Mouse (Mus musculus) right cerebral cortex, postnatal 14 days (tissue): ENCODE measurements around the gene Gpr132.
A peak's percentile ranks its signal among the peaks of the same experiment; 100 is the strongest.
"Not testable (repeated sequence)": the region's sequence is repeated elsewhere in the genome, so short reads cannot be mapped to it uniquely, and the experiment has no call there.

Source experiments
- DNase-seq: peaks from one replicate; pipeline ENCODE4 v3.0.0; 2022

Gene Gpr132

DNA sequence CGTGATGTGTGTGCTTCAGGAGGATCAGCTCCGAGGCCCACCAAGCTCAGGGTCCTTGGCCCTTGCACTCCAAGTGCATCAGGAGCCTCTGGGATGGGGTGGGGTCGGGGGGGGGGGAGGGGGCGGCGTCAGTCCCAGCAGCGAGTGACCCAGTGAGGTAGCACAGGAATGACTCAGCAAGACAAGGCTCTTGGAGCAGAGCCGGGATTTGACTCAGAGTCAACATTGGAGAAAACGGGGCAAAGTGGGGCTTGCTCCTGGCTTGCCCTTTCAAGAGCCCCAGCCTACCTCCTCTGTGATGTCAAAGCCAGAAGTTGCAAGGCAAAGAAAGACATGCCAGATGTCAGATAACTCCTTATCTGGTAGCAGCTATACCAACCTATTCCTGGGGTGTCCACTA is 16.9 kb downstream of the Gpr132 start:
- DNase-seq, result no peak

DNA sequence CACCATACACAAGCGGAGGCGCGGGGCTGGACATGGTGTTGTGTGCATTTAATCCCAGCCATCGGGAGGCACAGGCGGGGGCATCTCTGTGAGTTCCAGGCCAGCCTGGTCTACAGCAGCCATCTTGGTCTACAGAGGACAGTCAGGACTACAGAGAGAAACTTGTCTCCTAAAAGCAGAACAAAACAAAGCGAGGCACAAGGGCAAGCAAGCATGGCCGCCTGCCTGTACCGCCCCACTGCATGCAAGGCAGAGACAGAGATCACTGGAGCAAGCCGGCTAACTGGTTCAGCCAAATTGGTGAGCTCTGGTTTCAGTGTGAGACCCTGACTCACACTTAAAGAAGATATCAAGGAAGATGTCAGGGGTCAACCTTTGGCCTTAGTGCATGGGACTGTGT is 17.7 kb downstream of the Gpr132 start:
- no peak for DNase-seq

- DNase-seq, result no peak
Observed at GRCm38 (mm10) chr12:112849235-112850022, 18.6 kb downstream of the Gpr132 start.

GRCm38 (mm10) chr12:112847880-112848279 is 20.1 kb downstream of the Gpr132 start:
- DNase-seq, result no peak

DNA sequence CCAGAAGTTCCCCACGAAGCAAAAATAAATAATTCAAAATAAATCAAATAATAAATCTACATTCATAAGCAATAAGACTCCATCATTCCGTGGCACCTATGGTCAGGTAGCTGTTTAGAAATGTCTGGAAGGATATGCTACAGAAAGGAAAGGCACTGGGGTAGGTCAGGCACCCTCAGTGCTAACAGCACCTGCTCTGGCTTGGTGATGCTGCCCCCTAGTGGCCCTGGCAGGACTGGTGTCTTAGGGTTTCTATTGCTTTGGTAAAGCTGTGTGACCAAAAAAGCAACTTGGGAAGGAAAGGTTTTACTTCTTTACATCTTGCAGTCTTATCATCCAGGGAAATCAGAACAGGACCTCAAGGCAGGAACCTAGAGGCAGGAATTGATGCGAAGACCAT is 24.2 kb downstream of the Gpr132 start:
- peak; percentile 85 for DNase-seq

DNA sequence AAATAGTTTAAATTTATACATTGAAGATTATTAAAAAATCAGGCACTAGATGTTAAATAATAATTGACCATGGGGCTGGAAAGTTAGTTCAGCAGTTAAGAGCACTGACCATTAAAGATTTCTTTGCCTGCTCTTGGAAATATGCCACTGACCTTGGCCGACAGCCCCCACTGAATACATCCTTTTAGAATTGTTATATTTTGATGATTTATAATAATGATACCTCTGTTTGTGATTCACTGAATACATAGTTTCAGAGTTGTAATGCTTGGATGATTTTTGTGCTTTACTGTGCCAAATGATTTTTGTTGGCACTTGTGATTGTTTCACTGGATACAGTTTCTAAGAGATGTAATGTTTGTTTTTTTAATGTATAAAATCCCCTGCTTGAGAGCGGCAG is 25.9 kb downstream of the Gpr132 start:
- not testable (repeated sequence) for DNase-seq

- not testable (repeated sequence) for DNase-seq
Observed at GRCm38 (mm10) chr12:112841338-112841892, 26.6 kb downstream of the Gpr132 start.

GRCm38 (mm10) chr12:112840209-112841086 is 27.6 kb downstream of the Gpr132 start:
- DNase-seq, result no peak

DNA sequence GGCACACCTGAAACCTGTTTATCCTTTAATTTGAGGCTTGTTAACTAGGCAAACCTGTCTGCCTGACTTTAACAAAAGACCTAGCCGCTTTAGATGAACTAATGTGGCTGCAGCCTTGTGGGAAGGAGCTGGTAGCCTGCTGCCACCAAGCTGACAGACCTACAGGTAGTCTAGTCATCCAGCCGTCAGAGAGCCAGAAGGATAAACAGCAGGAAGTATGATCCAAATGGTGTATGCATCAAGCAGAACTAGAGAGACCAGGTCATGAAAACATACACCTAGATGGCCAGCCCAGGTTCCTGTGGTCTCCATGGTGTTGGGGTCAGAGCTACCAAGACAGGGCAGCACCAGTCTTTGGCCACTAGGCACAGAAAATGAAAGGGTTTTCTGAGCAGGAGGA is 33.0 kb downstream of the Gpr132 start:
- DNase-seq, result no peak

DNA sequence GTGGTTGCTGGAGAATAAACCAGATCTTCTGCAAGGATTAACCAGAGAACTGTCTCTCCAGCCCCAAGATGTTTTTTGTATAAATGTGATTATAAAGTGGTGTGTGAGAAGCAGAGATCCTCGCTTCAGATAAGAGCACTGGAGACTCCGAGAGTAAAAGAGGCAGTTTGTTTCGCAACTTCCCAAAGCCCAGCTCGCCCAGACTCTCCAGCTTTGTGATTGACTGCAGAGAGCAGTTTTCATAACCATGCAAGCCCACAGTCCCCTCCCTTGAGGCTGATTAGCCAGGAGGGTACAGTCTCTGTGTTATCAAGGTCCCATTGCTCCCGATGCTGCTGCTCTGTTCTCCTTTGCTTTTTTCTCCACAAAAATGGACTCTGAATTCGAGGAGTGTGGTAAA is 34.5 kb downstream of the Gpr132 start:
- DNase-seq, result no peak

GRCm38 (mm10) chr12:112832411-112832810 is 35.6 kb downstream of the Gpr132 start:
- DNase-seq, result no peak

DNA sequence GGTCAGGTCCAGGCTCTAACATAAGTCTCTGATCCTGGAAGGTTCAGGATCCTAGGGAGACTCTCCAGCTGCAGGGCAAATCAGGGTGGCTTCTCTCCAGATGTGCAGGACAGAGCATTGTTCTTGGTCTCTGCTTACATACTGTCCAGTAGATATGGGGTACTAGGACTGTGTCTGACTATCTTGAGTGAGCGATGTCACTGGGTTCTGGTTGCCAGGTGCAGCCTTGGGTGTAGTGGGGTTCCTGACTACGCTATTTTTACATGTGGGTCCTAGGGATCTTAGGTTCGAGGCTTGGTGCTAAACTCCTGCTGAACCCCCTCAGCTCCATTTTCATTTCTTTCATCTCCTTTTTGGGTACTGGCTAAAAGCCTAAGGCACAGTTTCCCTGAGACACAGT is 37.5 kb downstream of the Gpr132 start:
- DNase-seq, result no peak

DNA sequence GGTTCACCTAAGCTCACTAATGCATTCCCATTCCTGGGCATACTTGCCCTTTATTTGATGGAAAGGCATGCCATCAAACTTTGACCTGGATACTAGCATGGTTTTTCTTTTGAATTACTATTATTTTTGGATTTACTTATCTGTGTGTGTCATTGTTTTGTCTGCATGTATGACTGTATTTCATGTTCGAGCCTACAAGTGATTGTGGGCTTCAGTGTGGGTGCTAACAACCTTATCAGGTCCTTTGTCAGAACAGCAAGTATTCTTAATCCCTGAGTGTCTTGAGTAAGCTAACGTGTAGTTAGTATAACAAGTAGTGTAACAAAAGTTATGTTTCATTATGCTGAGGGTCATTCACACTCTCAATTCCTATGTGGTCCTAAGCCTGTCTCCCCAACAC is 37.9 kb downstream of the Gpr132 start:
- DNase-seq, result no peak

- peak; percentile 99 for DNase-seq
Observed at GRCm38 (mm10) chr12:112829244-112829864, 38.7 kb downstream of the Gpr132 start, which contains the start of gene Cdca4. Cdca4 (minus strand) TSS chr12:112829423.

DNA sequence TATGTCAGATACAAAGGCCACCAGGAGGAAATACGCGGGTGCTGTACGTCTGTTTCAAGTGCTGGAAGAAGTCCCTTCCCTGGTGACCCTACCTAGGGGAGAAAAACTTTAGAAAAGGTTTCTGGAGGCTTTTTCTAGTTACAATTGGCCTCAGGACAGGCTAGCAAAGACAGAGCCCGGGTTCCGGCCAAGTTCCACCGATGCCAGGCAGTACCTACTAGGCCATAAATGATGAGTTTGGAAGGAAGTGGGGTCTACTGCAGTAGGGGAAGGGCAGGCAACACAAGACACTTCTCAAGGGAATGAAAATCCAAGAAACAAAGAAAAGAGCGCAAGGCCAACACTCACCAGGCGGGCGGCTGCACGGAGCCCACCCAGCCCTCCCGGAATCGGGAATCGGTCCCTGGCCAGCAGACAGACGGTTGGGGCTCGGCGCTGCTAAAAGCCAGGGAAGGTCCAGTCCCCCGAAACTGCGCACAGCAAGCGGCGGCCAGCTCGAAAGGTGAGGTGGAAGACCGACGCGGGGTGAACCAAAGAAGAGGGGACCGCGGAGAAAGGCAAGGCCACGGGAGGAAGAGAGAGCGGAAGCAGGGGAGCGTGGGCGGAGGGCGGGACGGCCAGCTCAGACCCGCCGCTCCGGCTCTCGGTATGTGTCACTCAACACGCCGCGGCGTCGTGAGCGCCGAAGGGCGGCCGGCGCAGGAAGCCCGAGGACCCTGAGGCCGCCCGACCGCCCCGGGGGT is 39.4 kb downstream of the Gpr132 start:
- DNase-seq, result peak; percentile 74

- DNase-seq, result no peak
Observed at GRCm38 (mm10) chr12:112825901-112826300, 42.1 kb downstream of the Gpr132 start.

- no peak for DNase-seq
Observed at GRCm38 (mm10) chr12:112823221-112823620, 44.8 kb downstream of the Gpr132 start.

- no peak for DNase-seq
Observed at GRCm38 (mm10) chr12:112822676-112823075, 45.4 kb downstream of the Gpr132 start.

GRCm38 (mm10) chr12:112821974-112822373 is 46.1 kb downstream of the Gpr132 start:
- DNase-seq, result no peak

DNA sequence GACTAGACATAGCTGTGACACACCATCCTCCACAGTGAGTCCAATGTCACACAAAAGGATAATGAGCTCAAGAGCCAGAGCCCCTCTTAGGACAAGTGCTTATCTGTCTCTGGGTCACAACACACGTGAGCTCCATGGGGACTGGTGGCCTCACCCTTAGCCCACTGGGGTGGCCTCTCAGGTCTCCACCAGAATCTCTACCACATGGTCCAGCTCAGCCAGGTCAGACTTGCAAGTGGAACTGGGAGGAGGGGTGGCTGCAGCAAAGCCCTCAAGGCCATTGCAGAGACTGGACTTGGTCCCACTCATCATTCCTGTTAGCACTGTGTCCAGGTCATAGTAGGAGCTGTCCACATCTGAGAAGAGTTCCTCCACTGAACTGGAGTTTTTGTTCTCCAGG is 46.8 kb downstream of the Gpr132 start:
- DNase-seq, result no peak

- DNase-seq, result no peak
Observed at GRCm38 (mm10) chr12:112820401-112820999, 47.5 kb downstream of the Gpr132 start.

GRCm38 (mm10) chr12:112819057-112819662 is 48.9 kb downstream of the Gpr132 start:
- no peak for DNase-seq
